Mouse (Mus musculus): Measurements from ENCODE around the gene Cadps2. TPM values are rescaled to one million over a fixed set of nuclear protein-coding genes. Genes with fewer than 3 reads are reported as not detected.

The Cadps2 gene
- polyA plus RNA-seq, 1 experiment, result 5.0 TPM

DNA sequence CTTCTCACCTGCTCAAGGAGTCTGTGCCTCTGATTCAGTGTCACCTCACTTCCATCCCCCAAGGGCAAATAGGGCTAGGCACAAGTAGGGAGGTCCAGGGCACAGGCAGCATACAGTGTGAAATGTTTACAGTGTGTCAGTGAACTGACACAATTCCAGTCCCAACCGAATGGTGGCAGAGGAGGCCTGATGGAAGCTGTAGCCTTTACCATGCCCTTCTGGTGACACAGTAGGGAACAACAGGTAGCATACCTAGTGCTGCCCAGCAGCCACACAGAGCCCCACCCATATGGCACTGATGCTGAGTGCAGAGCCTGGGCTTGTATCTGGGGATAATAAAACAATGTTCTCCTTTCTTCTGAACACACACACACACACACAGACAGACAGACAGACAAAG, 61.6 kb downstream of the Cadps2 start:
- no peaks in the 10 kb centered on the region for H3K27me3 ChIP-seq (replicated peaks; ENCODE audit: control insufficient read depth, insufficient read depth, low read length)
- DNase-seq, result no peak
- TF ChIP-seq POLR2A (IDR thresholded peaks at IDR 0.05; ENCODE audit: low read depth, low read length) (no peak), CTCF (conservative IDR thresholded peaks at IDR 0.05; ENCODE audit: insufficient read depth, insufficient read length, low read depth, low read length) (peak; percentile 54)
- no peak overlapping the region for H3K27ac ChIP-seq (ENCODE audit: insufficient read depth, low read depth, low read length)
- H3K4me3 ChIP-seq (ENCODE audit: insufficient read depth, low read depth, low read length), result no peak overlapping the region
- H3K36me3 ChIP-seq (ENCODE audit: control insufficient read depth, insufficient read depth, low read length), result no peaks in the 10 kb centered on the region
- no peaks in the 10 kb centered on the region for H3K4me1 ChIP-seq (ENCODE audit: control insufficient read depth, insufficient read depth, low read length)
- 52% methylated on average over 1 of the region's 1 CpGs for WGBS

DNA sequence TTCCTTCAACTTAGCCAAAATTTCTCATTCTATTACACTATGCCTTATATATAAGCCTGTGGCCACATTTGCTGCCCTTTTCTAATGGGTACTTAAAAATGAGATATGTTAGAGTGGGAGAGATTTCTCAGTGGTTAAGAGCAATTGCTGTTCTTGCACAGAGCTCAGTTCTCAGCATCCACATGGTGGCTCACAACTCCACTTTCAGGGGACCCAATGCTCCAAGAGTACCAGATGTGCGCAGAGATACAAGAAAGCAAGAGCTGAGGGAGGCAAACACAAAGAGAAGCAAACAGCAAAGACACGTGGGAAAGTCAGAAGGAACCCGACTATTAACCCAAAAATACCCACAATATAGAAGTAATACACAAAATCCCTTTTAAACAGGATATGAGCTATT, 77.0 kb downstream of the Cadps2 start:
- Histone ChIP-seq H3K36me3 (ENCODE audit: control insufficient read depth, insufficient read depth, low read length) (no peaks in the 10 kb centered on the region), H3K4me1 (ENCODE audit: control insufficient read depth, insufficient read depth, low read length) (no peaks in the 10 kb centered on the region), H3K27me3 (replicated peaks; ENCODE audit: control insufficient read depth, insufficient read depth, low read length) (no peaks in the 10 kb centered on the region), H3K27ac (ENCODE audit: insufficient read depth, low read depth, low read length) (no peak overlapping the region), H3K4me3 (ENCODE audit: insufficient read depth, low read depth, low read length) (no peak overlapping the region)
- no peak for TF ChIP-seq POLR2A (IDR thresholded peaks at IDR 0.05; ENCODE audit: low read depth, low read length)
- peak; percentile 29; the same call in 1 of the 2 replicates for TF ChIP-seq CTCF (conservative IDR thresholded peaks at IDR 0.05; ENCODE audit: insufficient read depth, insufficient read length, low read depth, low read length)
- DNase-seq, result no peak
- 51% methylated on average over 3 of the region's 3 CpGs for WGBS

GRCm38 (mm10) chr6:23758249-23758648, 81.0 kb downstream of the Cadps2 start:
- Histone ChIP-seq H3K4me1 (ENCODE audit: control insufficient read depth, insufficient read depth, low read length) (no peaks in the 10 kb centered on the region), H3K36me3 (ENCODE audit: control insufficient read depth, insufficient read depth, low read length) (no peaks in the 10 kb centered on the region), H3K4me3 (ENCODE audit: insufficient read depth, low read depth, low read length) (no peak overlapping the region), H3K27me3 (replicated peaks; ENCODE audit: control insufficient read depth, insufficient read depth, low read length) (no peaks in the 10 kb centered on the region), H3K27ac (ENCODE audit: insufficient read depth, low read depth, low read length) (no peak overlapping the region)
- DNase-seq, result peak; percentile 43
- WGBS, result 71% methylated on average over 2 of the region's 2 CpGs
- no peak for TF ChIP-seq CTCF (conservative IDR thresholded peaks at IDR 0.05; ENCODE audit: insufficient read depth, insufficient read length, low read depth, low read length)
- TF ChIP-seq POLR2A (IDR thresholded peaks at IDR 0.05; ENCODE audit: low read depth, low read length), result no peak

- Histone ChIP-seq H3K4me1 (ENCODE audit: control insufficient read depth, insufficient read depth, low read length) (no peaks in the 10 kb centered on the region), H3K27ac (ENCODE audit: insufficient read depth, low read depth, low read length) (no peak overlapping the region), H3K4me3 (ENCODE audit: insufficient read depth, low read depth, low read length) (no peak overlapping the region), H3K27me3 (replicated peaks; ENCODE audit: control insufficient read depth, insufficient read depth, low read length) (no peaks in the 10 kb centered on the region), H3K36me3 (ENCODE audit: control insufficient read depth, insufficient read depth, low read length) (no peaks in the 10 kb centered on the region)
- no peak for DNase-seq
- WGBS, result 79% methylated on average over 5 of the region's 5 CpGs
- TF ChIP-seq CTCF (conservative IDR thresholded peaks at IDR 0.05; ENCODE audit: insufficient read depth, insufficient read length, low read depth, low read length), result no peak
- TF ChIP-seq POLR2A (IDR thresholded peaks at IDR 0.05; ENCODE audit: low read depth, low read length), result no peak
These were observed 90.4 kb downstream of the Cadps2 start for GRCm38 (mm10) chr6:23748823-23749222.

- no peaks in the 10 kb centered on the region for H3K4me1 ChIP-seq (ENCODE audit: control insufficient read depth, insufficient read depth, low read length)
- no peak overlapping the region for H3K27ac ChIP-seq (ENCODE audit: insufficient read depth, low read depth, low read length)
- TF ChIP-seq POLR2A (IDR thresholded peaks at IDR 0.05; ENCODE audit: low read depth, low read length) (no peak), CTCF (conservative IDR thresholded peaks at IDR 0.05; ENCODE audit: insufficient read depth, insufficient read length, low read depth, low read length) (no peak)
- H3K4me3 ChIP-seq (ENCODE audit: insufficient read depth, low read depth, low read length), result no peak overlapping the region
- WGBS, result 75% methylated on average over 5 of the region's 5 CpGs
- H3K27me3 ChIP-seq (replicated peaks; ENCODE audit: control insufficient read depth, insufficient read depth, low read length), result no peaks in the 10 kb centered on the region
- H3K36me3 ChIP-seq (ENCODE audit: control insufficient read depth, insufficient read depth, low read length), result no peaks in the 10 kb centered on the region
- DNase-seq, result no peak
These were observed 99.2 kb downstream of the Cadps2 start for GRCm38 (mm10) chr6:23740010-23740409.

DNA sequence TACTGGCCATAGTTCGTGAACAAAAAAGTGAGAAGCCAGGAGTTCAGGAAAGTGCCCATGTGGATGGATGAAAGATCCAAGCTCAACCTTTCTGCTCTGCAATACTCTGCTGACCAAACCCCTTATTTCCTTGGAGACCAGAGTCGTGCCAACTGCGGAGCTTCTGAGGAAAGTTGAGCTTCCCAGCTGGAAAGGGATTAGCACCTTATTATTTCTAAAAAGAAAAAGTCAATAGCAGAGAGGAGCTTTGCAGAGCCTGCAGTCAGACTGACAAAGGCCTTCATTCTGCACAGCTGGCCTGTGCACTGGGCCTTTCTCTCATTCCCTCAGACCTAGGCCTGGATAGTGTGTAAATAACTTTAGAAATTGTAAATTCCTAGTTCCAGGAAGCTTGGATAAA, 106.5 kb downstream of the Cadps2 start:
- Histone ChIP-seq H3K36me3 (ENCODE audit: control insufficient read depth, insufficient read depth, low read length) (no peaks in the 10 kb centered on the region), H3K27me3 (replicated peaks; ENCODE audit: control insufficient read depth, insufficient read depth, low read length) (no peaks in the 10 kb centered on the region), H3K27ac (ENCODE audit: insufficient read depth, low read depth, low read length) (no peak overlapping the region), H3K4me1 (ENCODE audit: control insufficient read depth, insufficient read depth, low read length) (no peaks in the 10 kb centered on the region), H3K4me3 (ENCODE audit: insufficient read depth, low read depth, low read length) (no peak overlapping the region)
- TF ChIP-seq POLR2A (IDR thresholded peaks at IDR 0.05; ENCODE audit: low read depth, low read length) (no peak), CTCF (conservative IDR thresholded peaks at IDR 0.05; ENCODE audit: insufficient read depth, insufficient read length, low read depth, low read length) (no peak)
- WGBS, result 71% methylated on average over 3 of the region's 3 CpGs
- DNase-seq, result no peak

DNA sequence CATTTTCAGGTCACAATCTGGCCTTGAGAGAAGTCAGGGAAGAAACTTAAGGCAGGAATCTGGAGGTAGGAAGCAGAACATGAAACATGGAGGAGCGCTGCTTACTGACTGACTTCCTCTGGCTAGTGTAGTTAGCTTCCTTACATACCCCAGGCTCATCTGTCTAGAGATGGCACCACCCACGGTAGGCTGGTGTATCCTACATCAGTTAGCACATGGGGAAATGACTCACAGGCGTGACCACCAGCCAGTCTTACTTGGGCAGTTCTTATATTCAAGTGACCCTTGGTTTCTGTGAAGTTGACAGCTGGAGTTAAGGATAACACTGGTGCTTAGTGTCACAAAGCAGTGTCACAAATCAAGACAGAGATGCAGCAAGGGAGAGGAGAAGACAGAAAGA, 110.6 kb downstream of the Cadps2 start:
- no peak for TF ChIP-seq POLR2A (IDR thresholded peaks at IDR 0.05; ENCODE audit: low read depth, low read length)
- TF ChIP-seq CTCF (conservative IDR thresholded peaks at IDR 0.05; ENCODE audit: insufficient read depth, insufficient read length, low read depth, low read length), result no peak
- no peaks in the 10 kb centered on the region for H3K27me3 ChIP-seq (replicated peaks; ENCODE audit: control insufficient read depth, insufficient read depth, low read length)
- no peaks in the 10 kb centered on the region for H3K4me1 ChIP-seq (ENCODE audit: control insufficient read depth, insufficient read depth, low read length)
- 56% methylated on average over 3 of the region's 3 CpGs for WGBS
- H3K4me3 ChIP-seq (ENCODE audit: insufficient read depth, low read depth, low read length), result no peak overlapping the region
- no peak overlapping the region for H3K27ac ChIP-seq (ENCODE audit: insufficient read depth, low read depth, low read length)
- no peaks in the 10 kb centered on the region for H3K36me3 ChIP-seq (ENCODE audit: control insufficient read depth, insufficient read depth, low read length)
- no peak for DNase-seq

DNA sequence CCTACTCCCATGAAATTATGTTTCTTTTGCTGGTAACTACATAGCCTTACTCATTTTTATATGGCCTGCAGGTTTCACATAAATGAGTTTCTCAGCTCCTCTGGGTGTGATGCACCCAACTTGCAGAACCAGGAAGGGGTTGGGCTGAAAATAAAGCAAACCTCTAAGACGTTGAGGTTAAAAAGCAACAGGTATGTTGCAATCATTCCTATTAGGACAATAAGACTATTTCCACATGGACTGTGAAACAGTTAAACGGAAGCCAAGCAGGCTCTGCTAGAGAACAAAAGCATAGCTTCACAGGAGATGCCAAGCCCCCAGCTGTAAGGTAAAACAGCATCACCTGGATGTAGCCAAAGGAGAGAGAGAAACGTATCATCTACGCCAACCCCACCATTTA, 115.5 kb downstream of the Cadps2 start:
- Histone ChIP-seq H3K4me1 (ENCODE audit: control insufficient read depth, insufficient read depth, low read length) (no peaks in the 10 kb centered on the region), H3K36me3 (ENCODE audit: control insufficient read depth, insufficient read depth, low read length) (no peaks in the 10 kb centered on the region), H3K27me3 (replicated peaks; ENCODE audit: control insufficient read depth, insufficient read depth, low read length) (no peaks in the 10 kb centered on the region), H3K27ac (ENCODE audit: insufficient read depth, low read depth, low read length) (no peak overlapping the region), H3K4me3 (ENCODE audit: insufficient read depth, low read depth, low read length) (no peak overlapping the region)
- 84% methylated on average over 4 of the region's 4 CpGs for WGBS
- DNase-seq, result no peak
- TF ChIP-seq POLR2A (IDR thresholded peaks at IDR 0.05; ENCODE audit: low read depth, low read length) (no peak), CTCF (conservative IDR thresholded peaks at IDR 0.05; ENCODE audit: insufficient read depth, insufficient read length, low read depth, low read length) (no peak)

All from kidney, adult 2 months (tissue).